Mouse (Mus musculus) hindbrain, embryonic 16.5 days (tissue): ENCODE measurements around the gene Cttnbp2nl. TPM values are rescaled to one million over a fixed set of nuclear protein-coding genes. Genes with fewer than 3 reads are reported as not detected.

Experiments
- ATAC-seq: fragments of 200-750 bp; cut with Nextera tagmentation; 2 replicates; pipeline ENCODE4 v1.8.0; 2017; ENCODE audit warnings: moderate TSS enrichment, moderate library complexity
- H3K27ac ChIP-seq: fragments of 300-500 bp; sonication (generic); 2 replicates; pipeline ENCODE4 v1.5.1; 2014; ENCODE audit warnings: low read depth, mild to moderate bottlenecking, control low read depth, low read length, moderate library complexity
- H3K27me3 ChIP-seq: fragments of 300-500 bp; sonication (generic); replicated peaks from 2 replicates; pipeline ENCODE4 v1.6.1; 2014; ENCODE audit warnings: low read length; ENCODE audit not compliant: control insufficient read depth, insufficient read depth
- H3K36me3 ChIP-seq: fragments of 300-500 bp; sonication (generic); 2 replicates; pipeline ENCODE4 v1.6.1; 2014; ENCODE audit warnings: mild to moderate bottlenecking, low read length, moderate library complexity, mixed read lengths; ENCODE audit not compliant: control insufficient read depth, insufficient read depth
- H3K4me1 ChIP-seq: fragments of 300-500 bp; sonication (generic); 2 replicates; pipeline ENCODE4 v1.6.1; 2014; ENCODE audit warnings: low read depth, low read length; ENCODE audit not compliant: control insufficient read depth, insufficient read depth
- H3K4me2 ChIP-seq: fragments of 300-500 bp; sonication (generic); 2 replicates; pipeline ENCODE4 v1.6.1; 2014; ENCODE audit warnings: mild to moderate bottlenecking, low read length, control low read depth, moderate library complexity
- H3K4me3 ChIP-seq: fragments of 300-500 bp; sonication (generic); 2 replicates; pipeline ENCODE4 v1.5.1; 2014; ENCODE audit warnings: mild to moderate bottlenecking, low read length, control low read depth, moderate library complexity
- H3K9ac ChIP-seq: fragments of 300-500 bp; sonication (generic); 2 replicates; pipeline ENCODE4 v1.6.1; 2014; ENCODE audit warnings: low read depth, mild to moderate bottlenecking, control low read depth, low read length, moderate library complexity
- H3K9me3 ChIP-seq: fragments of 300-500 bp; sonication (generic); 2 replicates; pipeline ENCODE4 v1.6.1; 2014; ENCODE audit warnings: mild to moderate bottlenecking, low read length, moderate library complexity; ENCODE audit not compliant: control insufficient read depth
- WGBS: fragments of 180-500 bp; shearing (Covaris S2); extraction: QIAGEN DNeasy Blood & Tissue Kit; methylation state at CpG from one replicate; pipeline ENCODE4 v1.1.7; 2014; 5-methylcytosine and 5-hydroxymethylcytosine counted together
- polyA plus RNA-seq: library from polyadenylated mRNA; unstranded; fragments of >200 nt; fragmentation: Nextera tagmentation; extraction: Ambion mirVana; gene quantifications from 2 replicates; pipeline ENCODE4 v1.2.1, GENCODE M21; 2015

Cttnbp2nl gene
- polyA plus RNA-seq, 1 experiment from 2014 or later, result 40.6 TPM

DNA sequence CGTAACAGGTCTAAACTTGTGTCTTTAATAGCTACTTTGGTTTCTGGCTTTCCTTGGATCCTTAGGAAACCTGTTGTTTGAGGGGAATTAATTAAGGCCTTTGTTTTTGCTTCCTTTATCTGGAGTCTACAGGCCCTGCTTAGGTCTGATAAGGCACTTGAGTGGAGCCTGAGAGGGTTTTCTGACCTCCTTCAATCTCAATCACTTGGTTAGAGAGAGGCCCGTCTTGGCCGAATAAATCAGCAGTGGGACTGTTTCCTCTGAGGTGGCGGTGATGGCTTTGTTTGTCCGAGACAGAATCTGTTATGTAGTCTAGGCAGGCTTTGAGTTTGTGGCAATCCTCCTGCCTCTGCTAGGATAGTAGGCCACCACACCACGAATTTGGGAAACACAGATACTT lies 55.4 kb downstream of the Cttnbp2nl start:
- WGBS, result 36% methylated on average over 6 of the region's 6 CpGs
- H3K9ac ChIP-seq, result no peak overlapping the region
- no peaks in the 10 kb centered on the region for H3K27me3 ChIP-seq
- peaks cover 7% of the 10 kb centered on the region for H3K4me1 ChIP-seq
- H3K36me3 ChIP-seq, result peaks cover 4% of the 10 kb centered on the region; the same call in 1 of the 2 replicates
- no peaks in the 10 kb centered on the region for H3K9me3 ChIP-seq
- ATAC-seq, result no peak
- no peak overlapping the region for H3K27ac ChIP-seq
- H3K4me2 ChIP-seq, result no peak overlapping the region
- H3K4me3 ChIP-seq, result no peak overlapping the region

DNA sequence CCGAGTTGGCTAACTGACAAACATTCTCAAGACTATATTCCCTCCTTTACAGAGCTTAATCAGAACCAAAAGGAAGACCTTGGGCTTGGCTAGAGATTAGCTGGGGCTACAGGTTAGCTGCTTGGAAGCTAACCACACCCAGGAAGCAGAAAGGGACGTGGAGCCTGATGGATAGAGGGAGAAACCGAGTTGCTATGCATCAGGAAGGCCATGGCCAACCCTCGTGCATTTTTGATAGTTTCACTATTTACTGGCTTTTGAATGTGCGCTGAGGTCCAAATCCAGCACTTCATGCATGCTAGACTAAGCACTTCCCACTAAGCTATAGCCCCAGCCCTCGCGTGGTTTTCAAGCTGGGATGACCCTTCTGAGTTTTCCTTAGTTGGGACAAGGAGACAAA lies 57.2 kb downstream of the Cttnbp2nl start:
- Histone ChIP-seq H3K9ac (no peak overlapping the region), H3K4me2 (no peak overlapping the region), H3K27me3 (no peaks in the 10 kb centered on the region), H3K4me1 (peaks cover 7% of the 10 kb centered on the region), H3K9me3 (no peaks in the 10 kb centered on the region), H3K36me3 (no peaks in the 10 kb centered on the region), H3K4me3 (no peak overlapping the region), H3K27ac (no peak overlapping the region)
- ATAC-seq, result no peak
- 88% methylated on average over 7 of the region's 7 CpGs for WGBS

DNA sequence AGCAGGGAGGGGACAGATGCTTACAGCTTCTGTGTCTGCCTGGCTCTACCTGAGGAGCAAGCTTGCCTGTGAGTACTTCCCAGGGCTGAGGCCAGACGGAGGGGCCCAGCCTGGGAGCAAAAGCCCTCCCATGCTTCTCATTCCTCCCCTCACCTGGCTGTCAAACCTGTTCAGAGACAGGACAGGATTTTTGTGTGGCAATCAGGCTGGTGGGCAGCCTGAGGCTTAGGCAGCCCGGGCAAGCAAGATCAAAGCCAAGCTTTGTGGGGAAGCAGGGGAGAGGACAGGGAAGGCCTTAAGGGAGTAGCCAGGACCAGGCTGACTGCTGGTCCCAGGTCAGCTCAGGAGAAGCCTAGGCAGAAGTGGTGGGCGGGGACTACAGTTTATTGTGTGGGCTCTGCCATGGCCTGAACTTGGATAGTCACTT lies 58.5 kb downstream of the Cttnbp2nl start:
- Histone ChIP-seq H3K36me3 (no peaks in the 10 kb centered on the region), H3K4me3 (no peak overlapping the region), H3K27ac (peak overlapping the region; percentile 65), H3K4me1 (peaks cover 7% of the 10 kb centered on the region), H3K9ac (peak overlapping the region; percentile 19; the same call in 1 of the 2 replicates), H3K4me2 (no peak overlapping the region), H3K27me3 (no peaks in the 10 kb centered on the region), H3K9me3 (no peaks in the 10 kb centered on the region)
- ATAC-seq, result peak; percentile 19; the same call in 1 of the 2 replicates
- 61% methylated on average over 3 of the region's 3 CpGs for WGBS

GRCm38 (mm10) chr3:104993800-104994199 lies 59.1 kb downstream of the Cttnbp2nl start:
- 31% methylated on average over 4 of the region's 4 CpGs for WGBS
- Histone ChIP-seq H3K4me2 (no peak overlapping the region), H3K27ac (peak overlapping the region; percentile 65), H3K4me3 (no peak overlapping the region), H3K9me3 (no peaks in the 10 kb centered on the region), H3K4me1 (peaks cover 7% of the 10 kb centered on the region), H3K9ac (peak overlapping the region; percentile 19; the same call in 1 of the 2 replicates), H3K27me3 (no peaks in the 10 kb centered on the region), H3K36me3 (no peaks in the 10 kb centered on the region)
- ATAC-seq, result peak; percentile 89

GRCm38 (mm10) chr3:104992709-104993388 lies 60.1 kb downstream of the Cttnbp2nl start:
- Histone ChIP-seq H3K9me3 (no peaks in the 10 kb centered on the region), H3K4me3 (0 out of 2 replicates have a peak overlapping the region, but pooled peaks have one; percentile 8), H3K27me3 (no peaks in the 10 kb centered on the region), H3K27ac (peak overlapping the region; percentile 15; the same call in 1 of the 2 replicates), H3K4me1 (peaks cover 7% of the 10 kb centered on the region), H3K36me3 (no peaks in the 10 kb centered on the region), H3K4me2 (peak overlapping the region; percentile 45), H3K9ac (peak overlapping the region; percentile 47; the same call in 1 of the 2 replicates)
- peak; percentile 86 for ATAC-seq
- 13% methylated on average over 23 of the region's 23 CpGs for WGBS

DNA sequence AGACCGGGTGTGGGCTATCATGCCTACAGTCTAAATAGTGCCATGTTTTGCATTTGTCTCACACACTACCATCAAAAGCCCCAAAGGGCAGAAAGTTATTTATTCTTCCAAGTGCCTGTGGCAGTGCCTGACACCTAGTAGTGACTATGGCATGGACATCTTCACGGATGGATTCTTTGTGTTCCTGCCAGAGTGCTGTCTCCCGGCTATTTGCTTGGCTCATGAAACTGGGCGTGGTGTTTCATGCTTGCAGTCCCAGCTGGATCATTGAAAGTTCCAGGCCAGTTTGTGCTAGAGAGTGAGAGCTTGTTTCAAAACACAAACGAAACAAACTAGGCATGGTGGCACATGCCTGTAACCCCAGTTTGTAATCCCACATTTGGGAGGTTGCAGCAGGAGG lies 61.2 kb downstream of the Cttnbp2nl start:
- 81% methylated on average over 5 of the region's 5 CpGs for WGBS
- Histone ChIP-seq H3K36me3 (no peaks in the 10 kb centered on the region), H3K27ac (no peak overlapping the region), H3K27me3 (no peaks in the 10 kb centered on the region), H3K4me2 (no peak overlapping the region), H3K9ac (no peak overlapping the region), H3K9me3 (no peaks in the 10 kb centered on the region), H3K4me1 (peaks cover 7% of the 10 kb centered on the region), H3K4me3 (no peak overlapping the region)
- ATAC-seq, result no peak

- WGBS, result 79% methylated on average over 5 of the region's 5 CpGs
- H3K4me1 ChIP-seq, result peaks cover 3% of the 10 kb centered on the region
These were observed 65.1 kb downstream of the Cttnbp2nl start for GRCm38 (mm10) chr3:104987884-104988283.

DNA sequence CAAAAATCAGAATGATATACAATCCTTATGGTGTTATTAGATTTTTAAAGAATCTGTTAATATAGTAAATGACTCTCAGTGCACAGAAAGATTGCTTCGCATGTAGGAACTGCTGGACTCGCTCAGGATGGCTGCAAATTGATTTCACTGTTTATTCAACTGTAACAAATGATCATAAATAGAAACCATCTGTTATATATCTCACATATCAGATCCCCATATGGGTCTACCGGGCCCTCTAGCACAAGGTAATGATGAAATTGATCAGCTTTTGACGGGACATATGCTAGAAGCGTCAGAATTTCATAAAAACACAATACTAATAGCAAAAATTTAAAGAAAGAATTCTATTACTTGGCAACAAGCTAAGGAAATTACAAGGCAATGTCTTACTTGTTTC lies 73.2 kb downstream of the Cttnbp2nl start:
- no peak overlapping the region for H3K4me3 ChIP-seq
- H3K4me2 ChIP-seq, result no peak overlapping the region
- no peaks in the 10 kb centered on the region for H3K4me1 ChIP-seq
- no peak for ATAC-seq
- H3K27me3 ChIP-seq, result no peaks in the 10 kb centered on the region
- no peaks in the 10 kb centered on the region for H3K9me3 ChIP-seq
- no peak overlapping the region for H3K9ac ChIP-seq
- no peak overlapping the region for H3K27ac ChIP-seq
- WGBS, result 49% methylated on average over 5 of the region's 5 CpGs
- no peaks in the 10 kb centered on the region for H3K36me3 ChIP-seq

More at GRCm38 (mm10) chr3:104987884-104988283, 65.1 kb downstream of the Cttnbp2nl start:
- ATAC-seq, result no peak
- Histone ChIP-seq H3K9me3 (no peaks in the 10 kb centered on the region), H3K4me2 (no peak overlapping the region), H3K27ac (no peak overlapping the region), H3K27me3 (no peaks in the 10 kb centered on the region), H3K9ac (no peak overlapping the region), H3K36me3 (no peaks in the 10 kb centered on the region), H3K4me3 (no peak overlapping the region)

DNA sequence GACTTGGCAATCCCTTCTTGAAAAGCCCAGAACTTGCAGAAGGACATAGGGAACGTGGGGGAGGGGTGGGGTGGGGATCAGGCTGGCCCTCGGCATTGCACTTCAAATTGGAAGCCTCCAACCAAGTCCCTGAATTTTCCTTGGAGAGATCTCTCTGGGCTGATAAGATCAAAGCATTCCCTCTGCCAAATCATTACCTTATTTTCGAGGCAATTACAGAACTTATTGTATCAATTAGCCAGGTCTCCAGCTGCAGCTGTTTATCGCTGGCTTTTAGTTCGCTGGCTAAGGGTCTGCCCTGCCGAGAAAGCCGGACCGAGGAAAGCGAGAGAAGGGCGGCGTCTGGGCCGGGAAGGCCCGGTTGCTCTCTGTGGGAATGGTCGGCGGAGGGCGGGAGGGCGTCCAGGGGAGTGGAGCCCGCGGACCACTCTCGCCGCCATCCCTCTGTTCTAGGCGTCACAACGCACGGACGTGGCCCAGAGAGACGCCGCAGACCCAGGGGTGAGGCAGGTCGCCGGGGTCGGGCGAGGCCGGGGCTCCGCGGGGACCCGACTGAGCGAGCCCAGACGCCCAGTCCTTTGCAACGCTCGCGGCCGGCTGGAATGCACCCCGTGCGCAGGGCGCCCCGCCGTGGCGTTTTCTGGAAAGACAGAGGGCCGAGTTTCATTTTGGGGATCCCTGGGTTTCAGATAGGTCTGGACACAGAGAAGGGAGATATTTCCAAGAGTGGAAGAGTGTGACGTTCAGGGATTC lies 85.2 kb downstream of the Cttnbp2nl start:
- H3K9ac ChIP-seq, result peak overlapping the region; percentile 68
- H3K36me3 ChIP-seq, result no peaks in the 10 kb centered on the region
- 0 out of 2 replicates have a peak overlapping the region, but pooled peaks have one; percentile 7 for H3K27ac ChIP-seq
- H3K4me3 ChIP-seq, result peak overlapping the region; percentile 51
- 1% methylated on average over 49 of the region's 49 CpGs for WGBS
- peaks cover 8% of the 10 kb centered on the region for H3K27me3 ChIP-seq
- no peaks in the 10 kb centered on the region for H3K9me3 ChIP-seq
- peak overlapping the region; percentile 75 for H3K4me2 ChIP-seq
- no peaks in the 10 kb centered on the region for H3K4me1 ChIP-seq
- peak; percentile 78 for ATAC-seq
